Mouse (Mus musculus): ENCODE measurements at regions not wholly inside any gene's neighbourhood (a gene's known extent, or its start where the extent isn't known, plus 50 kb on each side); places are given as distances from the start of the nearest gene placed in this dataset.

DNA sequence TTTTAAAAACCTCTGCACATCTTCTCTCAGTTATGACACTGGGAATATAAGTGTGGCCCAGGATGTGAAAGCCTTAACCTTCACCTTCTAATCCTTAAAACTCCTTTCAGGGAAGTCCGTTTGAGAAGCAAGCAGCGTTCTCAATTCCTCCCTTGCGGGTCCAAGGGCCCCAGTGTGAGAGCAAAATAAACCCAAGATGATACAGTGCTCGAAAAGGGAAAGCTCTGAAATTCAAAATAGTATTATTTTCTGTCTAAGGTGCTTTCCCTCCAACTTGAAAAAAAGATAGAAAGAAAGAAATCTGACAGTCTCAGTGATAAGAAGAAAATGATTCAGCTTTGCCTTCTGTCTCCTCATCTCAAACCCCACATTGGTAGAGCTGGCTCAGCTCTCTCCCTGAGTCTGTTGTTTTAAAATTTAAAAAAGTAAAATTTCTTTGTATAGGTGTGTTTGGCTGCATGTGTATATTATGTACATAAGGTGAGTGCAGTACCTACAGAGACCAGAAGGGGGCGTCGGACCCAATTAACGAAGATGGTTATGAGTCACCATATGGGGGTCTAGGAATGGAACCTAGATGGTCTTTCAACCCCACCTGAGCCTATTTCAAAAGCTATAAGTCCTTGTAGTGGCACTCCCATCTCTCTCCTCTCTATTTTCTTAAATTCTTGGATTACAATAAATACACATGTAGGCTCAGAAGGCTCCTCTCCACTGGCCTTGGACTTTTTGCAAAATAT lies 222.3 kb upstream of the Spdye4c start:
- no peak for DNase-seq (ENCODE audit: low spot score)

GRCm38 (mm10) chr2:128370821-128371220 lies 220.2 kb upstream of the Spdye4c start:
- no peak for DNase-seq (ENCODE audit: low spot score)

DNA sequence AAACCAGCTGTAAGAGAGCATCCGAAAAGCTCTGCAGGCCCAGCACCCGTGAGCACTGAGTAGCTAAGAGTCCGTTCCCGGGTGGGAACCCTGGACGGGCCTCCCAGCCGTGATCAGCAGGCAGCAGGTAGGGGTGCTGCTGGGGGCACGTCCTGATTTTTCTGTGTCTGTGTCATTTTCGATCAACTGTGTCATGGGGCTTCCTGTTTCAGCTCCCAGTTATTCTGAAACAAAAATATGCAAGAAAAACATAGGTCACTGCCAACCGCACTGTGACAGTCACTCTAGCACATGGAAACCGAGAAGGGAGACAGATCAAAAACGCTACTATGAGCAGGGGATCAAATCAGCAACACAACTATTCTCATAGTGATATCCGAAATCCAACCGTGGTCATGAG lies 218.8 kb upstream of the Spdye4c start:
- DNase-seq (ENCODE audit: low spot score) = no peak

GRCm38 (mm10) chr2:128373363-128374252 lies 217.4 kb upstream of the Spdye4c start:
- no peak for DNase-seq (ENCODE audit: low spot score)

DNA sequence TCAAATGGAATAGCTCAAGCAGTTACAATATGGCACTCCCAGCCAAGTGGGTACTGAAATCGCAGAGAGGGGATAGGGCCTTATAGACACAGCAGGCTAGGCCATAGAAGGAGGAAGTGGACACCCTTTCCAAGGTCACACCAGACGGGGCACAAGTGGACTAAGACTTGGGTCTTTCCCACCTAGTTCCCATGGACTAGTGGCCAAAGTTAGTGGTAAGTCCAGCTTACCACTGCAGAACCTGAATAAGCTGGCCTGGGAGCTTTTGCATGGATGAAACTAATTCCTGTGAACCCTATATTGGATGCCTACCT lies 216.8 kb upstream of the Spdye4c start:
- DNase-seq (ENCODE audit: low spot score) = no peak

GRCm38 (mm10) chr2:128374926-128375325 lies 216.1 kb upstream of the Spdye4c start:
- DNase-seq (ENCODE audit: low spot score) = no peak

DNA sequence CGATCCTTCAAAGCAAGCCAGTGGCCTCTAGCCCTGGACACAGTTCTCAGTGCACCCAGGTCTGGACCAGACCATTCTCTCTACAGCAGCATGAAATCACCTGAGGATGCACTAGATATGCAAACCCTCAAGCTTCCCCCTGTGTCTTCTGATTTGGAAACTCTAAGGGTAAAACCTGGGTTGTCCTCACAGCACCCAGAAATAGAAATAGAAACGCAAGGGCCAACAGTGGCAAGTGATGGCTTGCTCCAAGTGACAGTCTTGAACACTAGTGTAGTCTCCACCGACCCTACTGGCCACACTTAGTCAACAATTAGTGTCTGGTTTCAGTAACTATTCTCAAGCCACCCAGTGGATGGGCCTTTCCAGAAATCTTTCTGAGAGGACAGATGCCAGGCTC lies 215.2 kb upstream of the Spdye4c start:
- DNase-seq (ENCODE audit: low spot score) = no peak

DNA sequence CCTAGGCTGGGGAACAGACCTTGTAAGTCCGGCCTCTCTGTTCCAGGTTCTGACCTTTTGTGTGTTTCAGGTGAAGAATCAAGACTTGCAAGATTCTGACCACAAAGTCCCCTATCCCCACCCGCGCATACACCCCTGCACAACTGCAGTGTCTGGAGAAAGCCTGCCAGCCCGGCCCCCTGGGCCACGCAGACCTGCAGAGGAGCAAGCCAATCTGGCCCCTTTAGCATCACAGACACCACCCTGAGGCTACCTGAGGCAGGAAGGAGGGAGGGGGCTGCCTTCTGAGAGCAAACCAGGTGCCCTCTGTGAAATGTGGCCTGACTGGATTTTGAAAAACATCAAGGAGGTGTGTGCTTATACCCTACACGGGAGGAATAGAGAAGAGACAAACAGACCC lies 213.8 kb upstream of the Spdye4c start:
- DNase-seq (ENCODE audit: low spot score) = no peak

- DNase-seq (ENCODE audit: low spot score) = no peak
These were observed 213.3 kb upstream of the Spdye4c start for GRCm38 (mm10) chr2:128377680-128378079.

DNA sequence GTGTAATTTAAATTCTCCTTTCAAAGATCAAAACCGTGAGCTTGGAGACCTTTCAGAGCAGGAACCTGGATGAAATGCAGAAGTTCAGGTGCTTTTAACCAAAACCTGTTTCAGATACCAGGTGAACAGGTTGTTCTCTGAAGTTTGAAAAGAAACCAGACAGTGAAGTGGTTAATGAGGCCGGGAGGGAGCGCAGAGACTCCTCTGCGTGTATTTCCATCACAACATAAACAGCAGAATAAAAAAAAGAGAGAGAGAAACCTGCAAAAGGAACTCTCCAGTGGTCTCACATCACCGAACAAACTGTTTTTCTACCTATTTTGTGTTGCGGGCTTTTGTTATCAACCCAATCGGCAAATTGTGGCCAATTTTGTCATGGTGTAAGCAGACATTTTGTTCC lies 212.6 kb upstream of the Spdye4c start:
- DNase-seq (ENCODE audit: low spot score) = no peak

DNA sequence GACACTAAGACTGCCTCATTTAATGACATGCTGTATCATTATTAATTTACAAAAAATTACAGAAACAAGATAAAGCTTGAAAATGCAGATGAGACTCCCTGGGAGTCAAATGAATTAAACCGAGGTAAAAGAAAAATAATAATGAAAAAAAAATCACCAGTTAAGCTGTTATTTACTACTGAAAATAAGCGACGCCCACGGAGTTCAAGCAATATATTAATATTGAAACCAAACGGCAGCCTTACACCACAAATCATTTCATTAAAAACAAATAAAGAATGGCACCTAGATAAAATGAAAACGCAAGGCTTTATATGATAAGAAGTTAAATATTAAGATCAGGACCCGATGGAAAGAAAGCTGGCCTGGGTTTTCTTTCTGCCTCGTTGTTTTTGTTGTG lies 211.9 kb upstream of the Spdye4c start:
- no peak for DNase-seq (ENCODE audit: low spot score)

- no peak for DNase-seq (ENCODE audit: low spot score)
These were observed 211.5 kb upstream of the Spdye4c start for GRCm38 (mm10) chr2:128379554-128379953.

DNA sequence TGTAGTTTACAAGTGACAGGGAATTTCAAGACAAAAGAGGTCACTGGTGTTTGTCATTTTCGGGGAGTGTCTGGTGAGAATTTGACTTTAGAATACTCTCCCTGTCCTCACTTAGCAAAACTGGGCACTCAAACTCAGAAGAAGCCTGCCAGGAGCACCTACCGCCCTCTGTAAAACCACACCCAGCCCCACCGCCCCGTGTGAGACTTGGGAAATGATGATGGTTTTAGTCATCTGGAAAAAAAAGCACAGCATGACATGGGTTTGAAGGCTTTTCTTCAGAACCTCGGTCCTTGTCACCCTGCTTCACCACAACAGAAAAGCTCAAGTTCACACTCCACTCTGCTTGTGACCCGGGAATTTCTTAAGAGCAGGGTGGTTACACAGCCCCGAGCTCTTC lies 210.4 kb upstream of the Spdye4c start:
- DNase-seq (ENCODE audit: low spot score) = no peak

GRCm38 (mm10) chr2:128381684-128382205 lies 209.3 kb upstream of the Spdye4c start:
- DNase-seq (ENCODE audit: low spot score) = no peak

DNA sequence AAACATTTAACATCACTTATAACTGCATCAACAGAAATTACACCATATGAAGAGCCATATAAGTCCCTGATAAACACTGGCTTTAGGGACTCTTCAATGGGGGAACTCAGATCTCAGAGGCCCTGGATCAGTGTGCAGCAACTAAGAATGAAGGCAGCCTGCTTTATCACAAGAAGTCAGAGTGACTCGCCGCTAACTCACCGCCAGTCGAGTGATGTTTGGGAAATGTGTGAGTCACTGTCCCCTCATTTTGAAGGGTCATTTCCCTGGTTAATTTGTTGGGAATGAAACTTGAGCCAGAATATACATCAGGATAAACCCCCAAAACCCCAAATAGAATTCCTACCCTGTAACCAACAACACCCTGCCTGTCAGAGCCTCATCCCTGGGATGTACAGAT lies 208.5 kb upstream of the Spdye4c start:
- DNase-seq (ENCODE audit: low spot score) = no peak

DNA sequence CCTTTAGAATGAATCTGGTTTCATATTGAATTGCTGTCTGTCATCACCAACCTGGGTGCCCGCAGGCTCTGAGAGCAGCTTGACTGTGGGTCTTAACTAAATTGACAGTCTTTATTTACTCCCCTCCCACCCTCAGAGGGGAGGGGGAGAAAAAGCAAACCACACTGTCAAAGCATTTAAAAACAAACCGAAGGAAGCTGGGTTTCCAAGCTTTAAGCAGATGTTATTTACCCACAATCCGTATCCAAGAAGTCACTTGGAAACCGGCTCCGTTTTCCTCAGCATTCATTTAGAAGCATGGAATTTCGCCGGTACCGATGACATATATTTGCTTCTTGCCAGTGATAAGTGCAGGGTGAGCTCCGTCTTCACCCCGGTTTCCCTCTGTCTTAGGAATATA lies 206.4 kb upstream of the Spdye4c start:
- DNase-seq (ENCODE audit: low spot score) = no peak

- no peak for DNase-seq (ENCODE audit: low spot score)
These were observed 204.0 kb upstream of the Spdye4c start for GRCm38 (mm10) chr2:128386846-128387621.

DNA sequence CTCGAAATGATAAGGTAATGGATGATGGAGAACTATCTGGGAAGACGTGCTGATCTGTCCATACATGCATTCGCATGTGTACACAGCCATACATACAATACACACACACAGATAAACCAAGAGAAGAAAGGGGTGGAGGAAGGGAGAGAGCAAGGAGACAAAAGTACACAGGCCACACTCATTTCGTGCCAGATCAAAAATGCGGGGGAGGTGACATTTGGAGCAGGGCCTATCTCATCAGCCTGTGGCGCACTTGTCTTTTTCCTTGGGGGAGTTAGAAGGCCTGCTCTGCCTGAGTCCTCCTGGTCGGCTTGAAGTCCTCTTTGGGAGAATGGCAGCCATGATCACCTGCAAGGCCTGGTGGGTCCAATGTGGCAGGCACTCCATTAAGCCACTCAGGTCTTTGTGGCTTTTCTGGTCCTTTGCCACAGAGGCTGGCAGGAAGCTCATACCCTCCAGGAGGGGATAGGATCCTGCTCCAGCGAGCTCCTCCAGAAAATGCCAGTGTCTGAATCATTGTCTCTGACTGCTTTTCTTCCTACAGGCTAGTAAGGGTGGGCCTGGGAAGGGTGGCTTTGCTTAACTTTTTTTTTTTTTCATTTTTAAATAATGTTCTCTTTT lies 203.0 kb upstream of the Spdye4c start:
- no peak for DNase-seq (ENCODE audit: low spot score)

DNA sequence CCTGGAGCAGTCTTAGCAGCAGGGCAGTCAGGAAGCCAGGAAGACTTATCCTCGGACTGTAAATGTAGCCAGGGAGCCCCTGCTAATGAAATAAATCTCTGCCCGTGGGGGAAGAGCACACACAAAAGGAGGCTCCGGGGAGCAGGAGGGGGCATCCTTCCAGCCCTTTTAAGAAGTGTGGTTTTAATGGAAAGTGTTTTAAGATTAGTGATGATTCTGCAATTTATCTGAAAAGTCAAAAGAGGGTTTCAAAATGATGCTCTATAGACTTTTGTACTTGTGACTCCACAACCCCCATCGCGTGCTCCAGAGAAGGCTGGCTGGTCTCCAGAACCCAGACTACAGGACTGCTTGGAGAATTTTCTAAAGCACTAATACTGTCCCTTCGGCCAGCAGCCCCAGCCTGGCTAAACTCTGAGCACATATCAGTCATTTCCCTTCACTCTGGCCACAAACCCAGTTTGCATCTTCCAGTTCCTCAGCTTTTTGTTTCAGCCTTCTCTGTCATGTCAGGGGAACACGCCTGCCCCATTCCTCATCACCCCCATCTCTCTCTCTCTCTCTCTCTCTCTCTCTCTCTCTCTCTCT lies 202.0 kb upstream of the Spdye4c start:
- no peak for DNase-seq (ENCODE audit: low spot score)

GRCm38 (mm10) chr2:128392344-128392743 lies 198.7 kb upstream of the Spdye4c start:
- peak; percentile 61 for DNase-seq (ENCODE audit: low spot score)

DNA sequence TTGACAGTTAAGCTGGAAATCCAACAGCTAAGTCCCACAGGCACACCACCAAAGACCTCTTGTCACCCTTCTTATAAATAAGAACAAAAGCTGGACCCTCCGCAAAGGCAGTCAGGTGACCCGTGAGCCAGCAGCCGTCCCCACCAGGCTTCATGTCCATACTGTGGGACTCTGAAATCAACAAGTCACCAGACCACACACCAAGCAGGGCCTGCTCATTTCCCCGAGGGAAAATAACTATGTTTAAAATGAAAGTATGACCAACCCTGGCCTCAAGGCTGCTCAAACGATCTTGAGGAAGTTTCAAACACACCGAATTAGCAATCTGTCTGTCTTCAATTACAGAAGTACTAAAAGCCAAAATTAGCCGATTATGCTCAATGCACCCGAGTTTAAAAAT lies 197.6 kb upstream of the Spdye4c start:
- DNase-seq (ENCODE audit: low spot score) = no peak

GRCm38 (mm10) chr2:128393921-128394320 lies 197.1 kb upstream of the Spdye4c start:
- no peak for DNase-seq (ENCODE audit: low spot score)
